Mouse (Mus musculus): ENCODE measurements around the gene Mical3. TPM values are rescaled to one million over a fixed set of nuclear protein-coding genes. Genes with fewer than 3 reads are reported as not detected.

The Mical3 gene
- polyA plus RNA-seq (2021; fragmentation: Nextera tagmentation): 10.1 and 12.7 TPM in 2 replicates
- long read RNA-seq, experiment 1, full-length matches to known transcripts: 1 of 58 reads
- long read RNA-seq, experiment 1, partial matches to known transcripts: 16 of 58 reads
- long read RNA-seq, experiment 1, other reads (novel, unspliced or antisense): 41 of 58 reads
- long read RNA-seq, experiment 2, full-length matches to known transcripts: 1 of 22 reads
- long read RNA-seq, experiment 2, partial matches to known transcripts: 5 of 22 reads
- long read RNA-seq, experiment 2, other reads (novel, unspliced or antisense): 16 of 22 reads

GRCm38 (mm10) chr6:121130773-121131172 is at the start of gene Mical3:
TSS of gene Mical3 (minus strand) at chr6:121130999.

DNA sequence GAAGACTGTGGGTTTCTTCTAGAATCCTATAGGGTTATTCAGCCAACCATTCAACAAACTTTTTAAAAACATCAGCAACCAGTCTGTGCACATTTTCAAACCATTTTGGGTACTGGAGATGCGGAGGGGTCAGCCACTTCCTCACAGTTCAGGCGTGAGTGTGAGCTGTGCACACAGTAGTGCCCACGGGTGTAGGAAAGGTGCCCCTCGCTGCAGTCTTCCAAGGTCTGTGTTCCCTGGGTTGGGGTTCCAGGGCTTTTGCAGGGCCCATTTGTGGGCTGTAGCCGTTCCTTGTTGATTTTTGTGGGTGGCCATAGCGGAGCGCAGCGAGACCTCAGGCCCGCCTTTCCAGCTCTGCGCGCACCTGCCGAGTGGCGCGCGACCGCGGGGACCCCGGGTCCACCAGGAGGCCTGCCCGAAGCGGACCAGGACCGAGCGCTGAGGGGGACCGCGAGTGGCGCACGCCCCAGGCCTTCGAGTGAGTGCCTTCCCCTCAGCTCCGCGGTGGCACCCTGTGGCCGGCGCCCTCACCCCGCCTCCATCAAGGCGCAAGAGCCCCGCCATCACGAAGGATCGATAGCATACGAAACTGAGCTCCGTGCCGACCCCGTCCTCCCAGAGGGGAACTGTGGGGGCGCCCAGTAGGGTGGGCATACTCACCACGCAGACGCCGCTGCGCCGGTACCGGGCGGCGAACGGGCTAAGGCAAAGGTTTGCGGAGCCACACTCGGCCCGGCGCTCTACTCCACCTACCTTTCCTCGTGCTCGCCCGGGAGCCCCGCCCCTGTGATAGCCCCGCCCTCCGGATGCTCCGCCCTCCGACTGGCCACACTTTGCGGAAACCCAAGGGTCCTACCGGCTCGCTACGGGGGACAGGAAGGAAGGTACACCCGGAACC is 214.5 kb downstream of the Mical3 start, which contains the start of gene Bid:
TSS of gene Bid (minus strand) at position 780 of the 898 bp plus-strand sequence.

Other genes starting within 250 kb of the Mical3 start
- gene Bid, start 214.1 kb downstream of the Mical3 start, polyA plus RNA-seq (2021; fragmentation: Nextera tagmentation): 10.7 and 15.9 TPM in 2 replicates
- gene Pex26, start 52.7 kb upstream of the Mical3 start, polyA plus RNA-seq (2021; fragmentation: Nextera tagmentation): 2.1 and 3.7 TPM in 2 replicates
- 14.4 and 18.0 TPM in 2 replicates for gene Tuba8, start 79.7 kb upstream of the Mical3 start, polyA plus RNA-seq (2021; fragmentation: Nextera tagmentation)
- 1.4 and 2.4 TPM in 2 replicates for gene Usp18, start 114.9 kb upstream of the Mical3 start, polyA plus RNA-seq (2021; fragmentation: Nextera tagmentation)
- 19.0 and 23.8 TPM in 2 replicates for gene Slc6a13, start 169.2 kb upstream of the Mical3 start, polyA plus RNA-seq (2021; fragmentation: Nextera tagmentation)
- 0.59 and 0.60 TPM in 2 replicates for gene Slc6a12, start 212.1 kb upstream of the Mical3 start, polyA plus RNA-seq (2021; fragmentation: Nextera tagmentation)

Measured in left cerebral cortex, adult 6 months (tissue).